Mouse (Mus musculus): Measurements from ENCODE around the gene Pald1.

GRCm38 (mm10) chr10:61277918-61278674 is 105.2 kb downstream of the Pald1 start:
- TF ChIP-seq CTCF (IDR thresholded peaks at IDR 0.05; ENCODE audit: borderline replicate concordance, control insufficient read depth, extremely low read depth, insufficient read depth, low read length, poor library complexity): no peak
- TF ChIP-seq POLR2A (IDR thresholded peaks at IDR 0.05; ENCODE audit: control insufficient read depth, extremely low read depth, insufficient read depth, low read length, poor library complexity): no peak

Measured in thymus, adult 2 months (tissue).